Mouse (Mus musculus) left cerebral cortex, adult 2 months (tissue): ENCODE measurements around the gene Ush2a. TPM values are rescaled to one million over a fixed set of nuclear protein-coding genes. Genes with fewer than 3 reads are reported as not detected.

Experiments
- DNase-seq, 2 experiments: peaks; one replicate each; pipeline ENCODE4 v3.0.0; 2021 to 2022; ENCODE audit warnings: low spot score in 2 of 2, mixed read lengths in 1 of 2; ENCODE audit errors: extremely low spot score in 1 of 2
- H3K27ac ChIP-seq: fragments of 200-600 bp; 2 replicates; pipeline ENCODE4 v1.8.1; 2022
- H3K4me3 ChIP-seq: fragments of 200-600 bp; 2 replicates; pipeline ENCODE4 v1.8.1; 2022
- CTCF ChIP-seq: fragments of 200-600 bp; IDR thresholded peaks from 2 replicates; pipeline ENCODE4 v1.8.1; 2022; ENCODE audit warnings: antibody characterized with exemption, mild to moderate bottlenecking, moderate library complexity
- intact Hi-C: fragments of 180-260 bp; cut with DNase I; formaldehyde crosslinking; loops from one replicate; pipeline ENCODE4 v1.15.1; 2025
- total RNA-seq, 2 experiments: library from RNA; stranded (reverse); gene quantifications; 2 replicates each; pipeline ENCODE4 v1.2.3; 2021

Gene Ush2a
- total RNA-seq, 2 experiments from 2014 or later = 0.05 to 0.37 TPM

DNA sequence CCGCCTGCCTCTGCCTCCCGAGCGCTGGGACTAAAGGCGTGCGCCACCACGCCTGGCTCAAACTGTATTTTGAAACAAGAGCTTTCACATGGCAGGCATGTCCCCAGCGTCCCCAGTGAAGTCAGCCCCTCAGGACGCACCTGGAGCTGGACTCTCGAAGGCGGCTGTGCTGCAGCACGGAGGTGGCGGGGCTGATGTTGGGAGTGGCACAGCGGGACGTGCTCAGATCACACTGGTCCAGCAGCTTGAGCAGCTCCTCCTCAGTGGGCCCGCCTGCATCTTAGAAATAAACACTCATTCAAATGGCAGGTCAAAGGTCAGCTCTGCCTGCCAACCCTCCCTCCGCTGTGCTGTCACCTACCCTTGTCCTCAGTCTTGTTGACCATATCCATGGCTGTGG, 712.1 kb downstream of the Ush2a start:
- no peak for TF ChIP-seq CTCF
- intact Hi-C loops = no loop called here
- no peak overlapping the region for H3K4me3 ChIP-seq
- no peak overlapping the region for H3K27ac ChIP-seq
- DNase-seq = no peak

DNA sequence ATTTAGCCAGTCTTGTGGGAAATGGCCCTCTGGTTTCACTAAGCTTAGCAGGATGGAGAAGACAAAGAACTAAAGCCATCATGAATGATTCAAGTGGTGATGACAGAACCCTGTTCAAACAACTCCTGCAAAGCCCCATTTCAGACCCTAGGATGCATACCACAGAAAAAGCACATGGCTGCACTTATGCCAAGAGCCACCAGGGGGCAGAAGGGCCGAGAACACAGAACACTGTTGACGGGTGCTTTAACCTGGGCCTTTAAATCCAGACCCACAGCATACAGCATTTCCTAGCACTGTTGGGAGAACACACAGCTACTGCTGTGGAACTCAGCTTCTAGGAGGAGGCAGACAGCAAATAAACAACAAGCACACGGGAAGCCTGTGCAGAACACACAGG, 718.2 kb downstream of the Ush2a start:
- Histone ChIP-seq H3K4me3 (no peak overlapping the region), H3K27ac (no peak overlapping the region)
- peak; percentile 44 to 65 for DNase-seq
- intact Hi-C loops = no loop called here
- TF ChIP-seq CTCF = peak; percentile 86

DNA sequence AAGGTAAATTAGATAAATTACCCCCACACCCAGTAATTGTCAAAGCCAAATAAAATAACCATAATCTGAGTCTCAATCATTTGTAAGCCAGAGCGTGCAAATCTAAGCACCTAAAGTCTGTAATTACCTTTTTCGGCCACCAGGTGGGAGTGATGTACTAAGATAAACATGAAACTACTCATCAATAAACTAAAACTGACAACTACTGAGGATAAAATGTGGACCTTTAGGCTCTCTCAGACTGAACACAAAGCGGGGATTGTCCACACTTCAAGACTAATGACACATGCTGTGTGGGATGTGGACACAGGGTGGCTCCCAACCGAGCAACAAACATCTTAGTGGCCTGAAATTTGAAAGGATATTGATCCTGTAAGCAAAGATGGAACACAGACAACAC, 731.4 kb downstream of the Ush2a start:
- peak; percentile 79 for TF ChIP-seq CTCF
- peak; percentile 29 to 37 for DNase-seq
- intact Hi-C loops = no loop called here
- Histone ChIP-seq H3K27ac (no peak overlapping the region), H3K4me3 (no peak overlapping the region)

DNA sequence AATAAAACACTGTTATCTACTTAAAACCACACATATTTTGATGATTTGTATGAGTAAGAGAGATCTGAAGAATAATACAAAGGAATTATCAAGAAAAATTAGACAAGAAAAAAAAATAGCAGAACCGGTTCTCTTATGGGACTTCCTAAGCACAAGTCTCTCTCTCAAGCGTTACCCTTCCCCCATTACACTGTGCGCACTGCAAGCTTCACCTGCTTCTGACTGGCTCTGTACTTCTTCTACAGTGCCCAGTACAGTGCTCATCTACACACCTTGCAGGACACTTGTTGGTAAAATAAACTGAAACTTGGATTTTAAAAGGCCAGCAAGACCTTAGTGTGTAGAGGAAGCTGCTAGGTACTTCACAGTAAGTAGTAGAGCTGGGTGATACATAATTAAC, 736.1 kb downstream of the Ush2a start:
- intact Hi-C loops = no loop called here

DNA sequence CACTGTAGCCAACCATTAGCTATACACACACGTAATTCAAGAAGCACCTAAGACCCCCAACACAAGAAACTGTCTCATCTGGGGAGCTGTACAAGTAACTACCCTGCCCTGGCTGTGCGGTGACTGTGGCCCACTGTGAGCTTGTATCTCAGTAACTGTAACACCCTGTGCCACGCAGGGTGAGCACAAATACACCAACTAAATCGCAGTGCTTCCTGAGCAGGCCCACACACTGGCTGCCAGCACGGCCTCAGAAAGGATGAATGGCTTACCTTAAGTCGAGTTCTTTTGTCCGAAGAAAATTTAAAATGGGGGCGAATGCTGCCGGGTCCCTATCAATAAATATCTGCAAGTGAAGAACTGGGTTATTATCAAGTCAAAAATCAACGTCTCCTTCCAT, 738.2 kb downstream of the Ush2a start:
- no peak for DNase-seq
- TF ChIP-seq CTCF = no peak
- Histone ChIP-seq H3K4me3 (no peak overlapping the region), H3K27ac (no peak overlapping the region)
- intact Hi-C loops = no loop called here

More for the DNA sequence above, 736.1 kb downstream of the Ush2a start:
- TF ChIP-seq CTCF = no peak
- Histone ChIP-seq H3K4me3 (no peak overlapping the region), H3K27ac (no peak overlapping the region)
- no peak for DNase-seq

DNA sequence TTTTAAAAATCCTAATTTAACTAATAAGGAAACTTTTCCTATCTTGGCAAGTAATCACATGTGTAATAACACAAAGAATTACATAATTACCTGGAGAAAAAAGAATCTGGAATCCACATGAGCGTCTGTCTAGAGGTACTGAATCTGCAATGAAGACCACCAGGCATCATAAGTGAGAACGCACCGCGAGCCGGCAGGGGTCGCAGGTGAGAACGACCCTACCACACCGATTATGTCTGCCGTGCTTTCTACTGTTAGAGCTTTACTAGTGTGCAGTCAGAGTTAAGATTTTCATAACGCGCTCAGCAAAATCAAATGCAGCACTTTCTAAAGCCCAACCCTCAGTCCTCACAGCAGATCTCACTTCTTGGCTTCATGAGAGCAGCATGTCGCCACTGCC, 740.0 kb downstream of the Ush2a start:
- TF ChIP-seq CTCF = no peak
- Histone ChIP-seq H3K27ac (no peak overlapping the region), H3K4me3 (no peak overlapping the region)
- intact Hi-C loops = no loop called here
- DNase-seq = no peak

DNA sequence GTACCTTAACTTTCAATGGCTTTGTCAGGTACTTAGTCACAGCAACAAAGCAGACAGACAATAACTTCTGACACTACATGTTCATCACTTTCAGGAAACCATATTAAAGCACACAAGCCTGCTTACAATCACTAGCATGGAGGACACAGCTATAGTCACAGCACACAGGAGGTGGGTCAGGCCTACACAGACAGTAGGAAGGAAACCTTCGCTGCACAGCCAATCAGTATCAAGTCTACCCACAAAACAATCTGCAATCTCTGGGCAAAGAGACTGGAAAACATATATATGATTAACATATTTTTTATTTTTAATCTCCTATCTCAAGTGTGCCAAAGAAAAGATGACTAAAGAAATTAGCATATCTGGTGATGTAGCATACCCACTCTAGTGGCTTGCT, 743.0 kb downstream of the Ush2a start:
- Histone ChIP-seq H3K27ac (no peak overlapping the region), H3K4me3 (no peak overlapping the region)
- no peak for TF ChIP-seq CTCF
- DNase-seq = no peak
- intact Hi-C loops = no loop called here

DNA sequence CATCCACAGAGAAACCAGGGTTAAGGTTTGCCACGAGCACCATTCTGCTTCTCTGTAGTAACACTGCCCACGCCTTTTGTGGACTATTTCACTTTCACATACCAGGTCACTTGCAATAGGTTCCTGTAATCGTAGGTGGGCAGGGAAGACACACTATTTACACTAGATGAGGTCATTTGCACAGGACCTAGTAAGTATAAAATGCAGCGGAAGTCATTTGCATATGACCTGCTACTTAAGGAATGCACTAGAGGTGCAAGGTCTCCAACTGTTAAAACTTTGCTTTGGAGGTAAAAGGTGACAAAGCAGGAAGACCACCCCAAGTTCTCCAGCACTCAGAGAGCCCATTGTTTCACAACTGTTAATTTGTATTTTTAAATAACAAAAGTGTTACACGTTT, 744.4 kb downstream of the Ush2a start:
- H3K27ac ChIP-seq = 0 out of 2 replicates have a peak overlapping the region, but pooled peaks have one; percentile 19
- DNase-seq = no peak
- TF ChIP-seq CTCF = no peak
- peak overlapping the region; percentile 94 for H3K4me3 ChIP-seq
- intact Hi-C loops = no loop called here

DNA sequence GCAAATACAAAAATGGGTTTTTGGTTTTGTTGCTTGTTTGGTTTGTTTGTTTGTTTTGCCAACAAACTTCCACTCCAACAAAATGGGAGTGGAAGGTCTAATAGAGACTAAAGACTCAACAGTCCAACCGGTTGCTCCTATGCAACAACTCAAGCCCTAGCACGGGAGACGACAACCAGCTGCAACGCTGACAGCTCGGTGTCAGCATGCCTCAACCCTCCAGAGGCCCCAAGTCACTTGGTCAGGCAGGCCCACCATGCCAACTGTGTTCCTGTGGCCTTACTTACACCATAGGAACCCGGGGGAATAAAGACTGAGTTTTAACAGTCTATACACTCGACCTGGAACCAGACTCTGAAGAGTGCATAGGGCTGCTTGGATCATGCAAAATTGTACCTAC, 745.0 kb downstream of the Ush2a start:
- intact Hi-C loops = no loop called here

DNA sequence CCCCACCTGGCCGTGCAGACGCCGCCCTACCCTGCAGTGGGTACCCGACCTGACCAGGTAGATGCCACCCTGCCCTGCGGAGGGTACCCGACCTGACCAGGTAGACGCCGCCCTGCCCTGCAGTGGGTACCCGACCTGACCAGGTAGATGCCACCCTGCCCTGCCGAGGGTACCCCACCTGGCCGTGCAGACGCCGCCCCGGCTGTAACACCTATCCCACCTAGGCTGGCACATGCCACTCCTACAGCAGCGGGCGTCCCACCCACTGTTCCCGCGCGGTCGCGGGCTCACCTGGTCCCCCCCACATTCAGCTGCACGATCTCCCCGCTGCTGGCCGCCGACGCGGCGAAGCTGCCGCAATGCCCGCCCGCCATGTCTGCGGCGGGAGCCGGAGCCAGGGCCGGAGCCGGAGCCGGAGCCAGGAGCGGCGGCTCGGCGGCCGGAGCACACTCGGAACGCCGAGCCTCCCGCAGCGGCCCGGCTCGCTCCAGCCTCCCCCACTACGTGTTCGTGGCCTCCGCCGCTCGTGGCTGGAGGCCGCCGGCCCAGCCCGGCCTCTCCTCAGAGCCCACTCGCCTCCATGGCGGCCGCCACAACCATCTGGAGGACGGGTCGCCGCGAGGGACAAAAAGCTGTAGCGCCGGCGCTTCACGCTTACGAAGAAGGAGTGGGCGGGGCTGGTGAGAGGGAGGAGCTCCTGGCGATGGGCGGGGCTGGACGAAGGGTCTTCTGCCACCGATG, 745.6 kb downstream of the Ush2a start, which contains the start of gene Kctd3:
Kctd3 (minus strand) TSS at position 603 of the 741 bp plus-strand sequence.
- no peak for TF ChIP-seq CTCF
- intact Hi-C loops = no loop called here
- peak; percentile 97 to 100 for DNase-seq
- Histone ChIP-seq H3K4me3 (peak within 1 kb of the TSS; percentile 94), H3K27ac (peak within 1 kb of the TSS; percentile 89)

More for the DNA sequence above, 745.0 kb downstream of the Ush2a start:
- peak overlapping the region; percentile 94 for H3K4me3 ChIP-seq
- TF ChIP-seq CTCF = no peak
- peak overlapping the region; percentile 89 for H3K27ac ChIP-seq
- no peak for DNase-seq

DNA sequence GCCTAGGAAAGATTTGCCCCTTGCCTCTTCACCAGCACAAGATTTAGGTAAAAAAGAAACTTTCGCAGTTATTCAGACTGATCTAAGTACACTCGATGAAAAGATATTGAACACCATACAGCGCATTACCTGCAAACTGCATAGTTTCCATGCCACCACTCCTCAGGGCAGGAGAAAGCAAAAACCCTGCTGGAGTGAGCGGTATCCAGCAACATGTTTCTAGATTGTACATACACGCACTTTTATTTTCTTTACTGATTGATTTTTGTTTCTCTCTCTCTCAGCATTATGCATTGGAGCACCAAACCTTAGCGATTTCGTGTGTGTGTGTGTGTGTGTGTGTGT, 746.1 kb downstream of the Ush2a start:
- H3K27ac ChIP-seq = peak overlapping the region; percentile 63
- intact Hi-C loops = no loop called here
- no peak; the same call in 1 of the 2 replicates for TF ChIP-seq CTCF
- peak overlapping the region; percentile 94 for H3K4me3 ChIP-seq
- peak in 1 of 2 experiments; percentile 25 for DNase-seq

DNA sequence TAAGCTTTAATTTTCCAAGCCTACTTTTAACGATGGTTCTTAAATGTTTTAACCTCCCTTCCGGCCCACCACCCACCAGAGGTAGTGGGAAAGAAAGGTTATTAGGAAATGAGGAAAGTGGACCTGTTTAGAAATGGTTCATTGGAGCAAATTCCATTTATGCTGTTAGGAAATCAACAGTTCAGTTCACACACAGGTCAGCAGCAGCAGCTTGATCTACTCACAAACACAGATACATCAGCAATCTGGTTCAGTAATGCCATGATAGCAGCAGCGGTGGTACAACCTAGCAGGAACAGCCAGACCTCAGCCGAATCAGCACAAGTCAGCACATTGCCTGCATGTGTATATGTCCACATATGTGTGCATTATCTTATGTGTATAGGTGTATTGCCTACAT, 748.8 kb downstream of the Ush2a start:
- Histone ChIP-seq H3K27ac (no peak overlapping the region), H3K4me3 (no peak overlapping the region)
- no peak for DNase-seq
- intact Hi-C loops = no loop called here
- no peak for TF ChIP-seq CTCF
